Mouse (Mus musculus) thymus, adult 2 months (tissue): ENCODE measurements around the gene Pde4d.

ENCODE experiments used
- CTCF ChIP-seq: fragments of 200-500 bp; IDR thresholded peaks from 2 replicates; pipeline ENCODE4 v1.5.1; 2012; ENCODE audit warnings: mild to moderate bottlenecking, control low read depth, low read length, moderate library complexity, borderline replicate concordance; ENCODE audit not compliant: control insufficient read depth, poor library complexity, insufficient read depth; ENCODE audit errors: extremely low read depth
- POLR2A ChIP-seq: fragments of 200-500 bp; IDR thresholded peaks from 2 replicates; pipeline ENCODE4 v1.6.1; 2012; ENCODE audit warnings: mild to moderate bottlenecking, low read length, control low read depth, moderate library complexity; ENCODE audit not compliant: control insufficient read depth, poor library complexity, insufficient read depth; ENCODE audit errors: extremely low read depth

GRCm38 (mm10) chr13:109242456-109243050, 792.8 kb downstream of the Pde4d start:
- TF ChIP-seq POLR2A (no peak), CTCF (no peak)
